Mouse (Mus musculus): ENCODE results near the gene Cit. TPM values are rescaled to one million over a fixed set of nuclear protein-coding genes. Genes with fewer than 3 reads are reported as not detected.

Cit gene
- polyA plus RNA-seq, 1 experiment from 2014 or later = 15.9 TPM

DNA sequence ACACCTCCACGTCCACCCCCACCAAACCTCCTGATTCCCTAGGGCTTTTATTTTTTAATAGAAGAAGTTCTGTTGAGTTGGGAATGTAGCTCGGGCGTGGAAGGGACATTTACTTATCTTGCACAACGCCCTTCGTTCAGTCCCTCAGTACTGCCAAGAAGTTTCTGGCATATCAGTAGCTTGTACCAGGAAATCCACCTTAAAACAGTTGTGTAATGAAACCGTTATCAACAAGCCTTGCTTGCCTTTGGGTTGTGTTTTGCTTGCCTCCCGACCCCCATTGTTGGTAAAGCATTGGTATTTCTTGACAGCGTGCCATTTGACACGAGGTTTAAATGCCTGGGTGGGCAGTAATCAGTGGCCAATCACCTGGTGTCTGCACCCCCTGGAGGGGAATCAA lies 39.4 kb downstream of the Cit start:
- Histone ChIP-seq H3K27me3 (ENCODE audit: control insufficient read depth, insufficient read depth, low read length) (no peaks in the 10 kb centered on the region), H3K36me3 (ENCODE audit: control insufficient read depth, insufficient read depth, low read length) (peaks cover 58% of the 10 kb centered on the region), H3K4me1 (ENCODE audit: control insufficient read depth in 2 of 2, insufficient read depth in 2 of 2, low read length in 2 of 2) (no peaks in the 10 kb centered on the region), H3K27ac (replicated peaks in 1 of 2; ENCODE audit: control insufficient read depth in 1 of 2, insufficient read depth in 1 of 2, low read depth in 2 of 2, low read length in 2 of 2) (no peak overlapping the region), H3K9ac (ENCODE audit: low read length) (no peak overlapping the region), H3K4me2 (ENCODE audit: low read length) (no peak overlapping the region), H3K4me3 (ENCODE audit: control insufficient read depth in 1 of 2, insufficient read depth in 1 of 2, low read depth in 1 of 2, low read length in 2 of 2) (no peak overlapping the region), H3K9me3 (ENCODE audit: control insufficient read depth, low read length) (no peaks in the 10 kb centered on the region)
- 79% methylated on average over 9 of the region's 9 CpGs for WGBS
- ATAC-seq (ENCODE audit: insufficient number of reproducible peaks, insufficient read depth, low FRiP score, low read depth) = no peak

DNA sequence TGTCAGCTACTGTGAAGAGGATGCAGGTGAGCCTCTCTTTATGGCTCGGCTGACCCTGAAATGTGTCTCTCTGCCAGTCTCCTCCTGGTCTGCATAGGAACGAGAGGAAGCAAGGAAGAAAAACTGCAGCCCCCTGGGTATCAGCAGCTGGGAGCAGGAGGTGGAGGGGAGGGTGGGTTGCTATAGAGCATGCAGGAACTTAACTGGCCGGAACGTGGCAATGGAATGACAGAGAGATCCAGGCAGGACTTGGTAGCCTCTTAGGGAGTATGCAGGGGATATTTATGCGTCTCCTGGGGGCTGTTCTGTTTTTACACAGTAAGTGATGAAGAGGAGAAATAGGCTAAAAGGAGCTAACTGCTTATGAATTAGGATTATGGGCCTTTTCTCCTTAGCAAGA lies 48.7 kb downstream of the Cit start:
- H3K27me3 ChIP-seq (ENCODE audit: control insufficient read depth, insufficient read depth, low read length) = no peaks in the 10 kb centered on the region
- H3K4me2 ChIP-seq (ENCODE audit: low read length) = no peak overlapping the region
- H3K9ac ChIP-seq (ENCODE audit: low read length) = no peak overlapping the region
- peaks cover 37% of the 10 kb centered on the region for H3K36me3 ChIP-seq (ENCODE audit: control insufficient read depth, insufficient read depth, low read length)
- no peaks in the 10 kb centered on the region for H3K4me1 ChIP-seq (ENCODE audit: control insufficient read depth in 2 of 2, insufficient read depth in 2 of 2, low read length in 2 of 2)
- ATAC-seq (ENCODE audit: insufficient number of reproducible peaks, insufficient read depth, low FRiP score, low read depth) = no peak
- WGBS = 79% methylated on average over 5 of the region's 5 CpGs
- H3K9me3 ChIP-seq (ENCODE audit: control insufficient read depth, low read length) = no peaks in the 10 kb centered on the region
- no peak overlapping the region for H3K4me3 ChIP-seq (ENCODE audit: control insufficient read depth in 1 of 2, insufficient read depth in 1 of 2, low read depth in 1 of 2, low read length in 2 of 2)
- H3K27ac ChIP-seq (replicated peaks in 1 of 2; ENCODE audit: control insufficient read depth in 1 of 2, insufficient read depth in 1 of 2, low read depth in 2 of 2, low read length in 2 of 2) = no peak overlapping the region

DNA sequence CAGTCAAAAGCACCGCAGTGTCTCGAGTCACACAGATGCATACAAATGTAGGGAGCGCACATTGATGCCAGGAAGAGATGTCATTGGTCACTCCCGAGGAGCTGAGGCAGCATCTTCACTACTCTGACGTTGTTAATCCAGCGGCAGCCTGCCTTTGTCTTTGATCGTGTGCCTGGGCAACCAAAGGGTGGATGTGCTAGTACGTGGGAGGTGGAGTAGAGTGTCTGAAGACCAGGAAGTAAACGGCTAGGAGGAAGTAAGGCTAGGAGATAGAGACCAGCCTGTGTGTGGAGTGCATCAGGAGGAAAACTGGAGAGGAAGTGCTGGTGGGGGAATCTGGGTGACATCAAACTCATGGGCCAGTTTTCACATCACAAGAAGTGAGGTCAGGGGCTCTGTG lies 52.0 kb downstream of the Cit start:
- WGBS = 61% methylated on average over 9 of the region's 9 CpGs
- Histone ChIP-seq H3K36me3 (ENCODE audit: control insufficient read depth, insufficient read depth, low read length) (0 out of 2 replicates have a peak, but pooled peaks cover 6% of the 10 kb centered on the region), H3K4me1 (ENCODE audit: control insufficient read depth in 2 of 2, insufficient read depth in 2 of 2, low read length in 2 of 2) (no peaks in the 10 kb centered on the region), H3K4me3 (ENCODE audit: control insufficient read depth in 1 of 2, insufficient read depth in 1 of 2, low read depth in 1 of 2, low read length in 2 of 2) (no peak overlapping the region), H3K9ac (ENCODE audit: low read length) (no peak overlapping the region), H3K9me3 (ENCODE audit: control insufficient read depth, low read length) (no peaks in the 10 kb centered on the region), H3K27me3 (ENCODE audit: control insufficient read depth, insufficient read depth, low read length) (no peaks in the 10 kb centered on the region), H3K4me2 (ENCODE audit: low read length) (no peak overlapping the region), H3K27ac (replicated peaks in 1 of 2; ENCODE audit: control insufficient read depth in 1 of 2, insufficient read depth in 1 of 2, low read depth in 2 of 2, low read length in 2 of 2) (no peak overlapping the region)
- no peak for ATAC-seq (ENCODE audit: insufficient number of reproducible peaks, insufficient read depth, low FRiP score, low read depth)

DNA sequence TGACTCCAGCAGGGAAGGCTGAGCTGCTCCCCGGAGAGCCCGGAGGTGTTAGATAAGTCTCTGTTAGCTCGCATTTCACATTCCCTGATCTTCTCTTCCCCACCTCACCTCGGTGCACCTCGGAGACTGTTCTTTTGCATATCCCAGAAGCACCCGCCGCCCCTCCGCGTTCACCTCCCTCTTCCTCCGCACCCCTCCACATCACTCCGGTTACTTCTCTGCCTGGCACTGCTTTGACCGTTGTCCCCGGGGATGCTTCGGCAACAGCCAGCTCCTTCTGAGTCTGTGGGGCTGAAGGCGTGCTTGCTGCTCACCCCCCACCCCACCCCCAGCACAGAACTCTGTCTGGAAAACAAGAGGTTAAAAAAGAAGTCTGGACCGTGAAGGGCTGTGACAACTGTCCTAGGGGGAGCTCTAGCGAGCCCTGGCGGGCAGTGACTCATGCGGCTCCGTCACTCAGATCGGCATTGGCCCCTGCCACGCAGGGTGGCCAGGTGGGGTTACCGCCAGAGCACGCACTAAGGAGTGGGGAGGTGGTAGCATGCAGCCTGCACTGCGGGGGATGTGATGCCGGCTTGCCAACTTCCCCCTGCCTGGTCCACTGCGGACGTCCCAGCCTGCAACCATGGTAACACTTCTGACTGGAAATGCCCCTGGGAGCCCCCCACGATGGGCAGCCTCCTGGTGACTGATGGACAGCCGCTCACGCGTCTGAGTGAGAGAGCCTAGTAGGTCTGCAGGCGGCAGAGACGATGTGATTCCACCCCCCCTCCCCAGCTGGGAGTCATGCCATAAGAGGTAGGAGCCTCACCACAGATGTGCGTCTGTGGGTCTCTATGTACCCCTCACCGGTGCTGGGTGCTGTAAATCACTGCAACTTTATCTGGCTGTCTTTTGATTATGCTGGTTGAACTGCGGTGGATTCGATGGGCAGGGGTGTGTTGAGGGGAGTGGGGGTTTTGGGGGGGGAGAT lies 62.2 kb downstream of the Cit start:
- H3K9ac ChIP-seq (ENCODE audit: low read length) = peak overlapping the region; percentile 63
- no peaks in the 10 kb centered on the region for H3K36me3 ChIP-seq (ENCODE audit: control insufficient read depth, insufficient read depth, low read length)
- ATAC-seq (ENCODE audit: insufficient number of reproducible peaks, insufficient read depth, low FRiP score, low read depth) = peak; percentile 27; the same call in 1 of the 2 replicates
- H3K4me1 ChIP-seq (ENCODE audit: control insufficient read depth in 2 of 2, insufficient read depth in 2 of 2, low read length in 2 of 2) = peaks cover 17 to 32% of the 10 kb centered on the region in 2 experiments
- H3K27me3 ChIP-seq (ENCODE audit: control insufficient read depth, insufficient read depth, low read length) = no peaks in the 10 kb centered on the region
- H3K9me3 ChIP-seq (ENCODE audit: control insufficient read depth, low read length) = no peaks in the 10 kb centered on the region
- 8% methylated on average over 38 of the region's 38 CpGs for WGBS
- H3K4me3 ChIP-seq (ENCODE audit: control insufficient read depth in 1 of 2, insufficient read depth in 1 of 2, low read depth in 1 of 2, low read length in 2 of 2) = peak overlapping the region; percentile 41 to 48
- peak overlapping the region; percentile 82 for H3K4me2 ChIP-seq (ENCODE audit: low read length)
- H3K27ac ChIP-seq (replicated peaks in 1 of 2; ENCODE audit: control insufficient read depth in 1 of 2, insufficient read depth in 1 of 2, low read depth in 2 of 2, low read length in 2 of 2) = no peak overlapping the region

DNA sequence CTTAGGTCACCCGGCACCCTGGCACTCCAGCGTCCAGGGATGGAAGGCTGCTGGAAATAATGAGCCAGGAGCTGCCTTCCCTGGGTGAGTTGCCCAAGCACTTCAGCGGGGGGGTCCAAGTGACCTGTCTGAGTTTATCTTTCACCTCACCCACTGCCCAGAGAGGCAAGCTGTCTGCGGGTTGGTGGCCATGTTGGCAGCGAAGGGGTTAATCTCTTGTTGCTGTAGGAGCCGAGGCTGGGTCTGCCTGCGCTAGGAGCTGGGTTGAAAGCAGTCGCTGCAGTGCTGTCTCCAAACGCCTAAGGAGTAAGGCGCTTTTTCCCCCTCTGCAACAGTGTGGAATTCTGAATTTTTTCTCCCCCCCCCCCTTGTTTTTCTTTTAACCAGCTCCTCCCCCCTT lies 63.2 kb downstream of the Cit start:
- Histone ChIP-seq H3K4me3 (ENCODE audit: control insufficient read depth in 1 of 2, insufficient read depth in 1 of 2, low read depth in 1 of 2, low read length in 2 of 2) (0 out of 4 replicates have a peak overlapping the region, but pooled peaks of 1 of the 2 experiments have one; percentile 4), H3K9me3 (ENCODE audit: control insufficient read depth, low read length) (no peaks in the 10 kb centered on the region), H3K4me1 (ENCODE audit: control insufficient read depth in 2 of 2, insufficient read depth in 2 of 2, low read length in 2 of 2) (peaks cover 17 to 32% of the 10 kb centered on the region in 2 experiments), H3K36me3 (ENCODE audit: control insufficient read depth, insufficient read depth, low read length) (no peaks in the 10 kb centered on the region), H3K9ac (ENCODE audit: low read length) (no peak overlapping the region), H3K27me3 (ENCODE audit: control insufficient read depth, insufficient read depth, low read length) (no peaks in the 10 kb centered on the region), H3K4me2 (ENCODE audit: low read length) (peak overlapping the region; percentile 82), H3K27ac (replicated peaks in 1 of 2; ENCODE audit: control insufficient read depth in 1 of 2, insufficient read depth in 1 of 2, low read depth in 2 of 2, low read length in 2 of 2) (no peak overlapping the region)
- WGBS = 27% methylated on average over 10 of the region's 10 CpGs
- no peak for ATAC-seq (ENCODE audit: insufficient number of reproducible peaks, insufficient read depth, low FRiP score, low read depth)

DNA sequence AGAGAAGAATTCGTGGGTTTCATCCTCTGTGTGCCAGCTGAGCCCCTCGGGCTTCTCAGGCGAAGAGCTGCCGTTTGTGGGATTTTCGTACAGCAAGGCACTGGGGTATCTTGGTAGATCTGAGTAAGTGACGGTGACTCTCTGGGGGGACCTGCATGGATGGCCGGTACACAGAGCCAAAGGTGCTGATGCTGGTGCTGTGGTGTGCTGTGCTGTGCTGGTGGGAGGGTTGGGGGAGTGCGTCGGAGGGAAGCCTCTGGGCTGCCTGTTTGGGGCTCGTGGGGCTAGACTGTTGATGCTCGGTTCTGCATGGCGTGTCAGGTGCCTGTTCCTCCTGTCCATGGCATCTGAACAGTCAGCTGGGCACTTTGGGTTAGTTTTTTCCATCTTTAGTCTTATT lies 63.6 kb downstream of the Cit start:
- Histone ChIP-seq H3K27me3 (ENCODE audit: control insufficient read depth, insufficient read depth, low read length) (no peaks in the 10 kb centered on the region), H3K4me2 (ENCODE audit: low read length) (peak overlapping the region; percentile 82; the same call in 1 of the 2 replicates), H3K27ac (replicated peaks in 1 of 2; ENCODE audit: control insufficient read depth in 1 of 2, insufficient read depth in 1 of 2, low read depth in 2 of 2, low read length in 2 of 2) (no peak overlapping the region), H3K9me3 (ENCODE audit: control insufficient read depth, low read length) (no peaks in the 10 kb centered on the region), H3K9ac (ENCODE audit: low read length) (no peak overlapping the region), H3K4me3 (ENCODE audit: control insufficient read depth in 1 of 2, insufficient read depth in 1 of 2, low read depth in 1 of 2, low read length in 2 of 2) (no peak overlapping the region), H3K4me1 (ENCODE audit: control insufficient read depth in 2 of 2, insufficient read depth in 2 of 2, low read length in 2 of 2) (peaks cover 17 to 32% of the 10 kb centered on the region in 2 experiments), H3K36me3 (ENCODE audit: control insufficient read depth, insufficient read depth, low read length) (no peaks in the 10 kb centered on the region)
- ATAC-seq (ENCODE audit: insufficient number of reproducible peaks, insufficient read depth, low FRiP score, low read depth) = no peak
- WGBS = 60% methylated on average over 12 of the region's 12 CpGs

DNA sequence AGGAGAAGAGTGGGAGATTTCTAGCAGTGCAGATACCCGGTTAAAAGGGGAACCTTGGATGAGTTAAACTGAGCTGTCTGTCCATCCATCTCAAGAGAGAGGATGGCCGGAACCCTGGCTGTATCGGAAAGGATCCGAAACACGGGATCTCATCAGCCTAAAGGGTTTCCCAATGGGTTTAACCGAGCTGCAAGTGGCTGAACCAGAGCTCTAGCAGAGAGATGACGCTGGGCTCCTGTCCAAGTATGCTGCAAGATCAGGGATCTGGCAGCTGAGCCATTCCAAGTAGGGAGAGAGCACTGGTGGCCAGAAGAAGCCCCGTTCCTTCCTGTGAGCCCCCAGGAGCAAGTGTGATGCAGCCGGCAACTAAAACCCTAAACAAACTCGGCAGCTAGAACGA lies 64.0 kb downstream of the Cit start:
- no peak for ATAC-seq (ENCODE audit: insufficient number of reproducible peaks, insufficient read depth, low FRiP score, low read depth)
- peak overlapping the region; percentile 6; the same call in 1 of the 2 replicates for H3K4me2 ChIP-seq (ENCODE audit: low read length)
- 33% methylated on average over 11 of the region's 11 CpGs for WGBS

More for the DNA sequence above, 64.0 kb downstream of the Cit start:
- Histone ChIP-seq H3K9ac (ENCODE audit: low read length) (no peak overlapping the region), H3K4me1 (ENCODE audit: control insufficient read depth in 2 of 2, insufficient read depth in 2 of 2, low read length in 2 of 2) (peaks cover 17 to 32% of the 10 kb centered on the region in 2 experiments), H3K36me3 (ENCODE audit: control insufficient read depth, insufficient read depth, low read length) (no peaks in the 10 kb centered on the region), H3K4me3 (ENCODE audit: control insufficient read depth in 1 of 2, insufficient read depth in 1 of 2, low read depth in 1 of 2, low read length in 2 of 2) (no peak overlapping the region), H3K27me3 (ENCODE audit: control insufficient read depth, insufficient read depth, low read length) (no peaks in the 10 kb centered on the region), H3K27ac (replicated peaks in 1 of 2; ENCODE audit: control insufficient read depth in 1 of 2, insufficient read depth in 1 of 2, low read depth in 2 of 2, low read length in 2 of 2) (no peak overlapping the region), H3K9me3 (ENCODE audit: control insufficient read depth, low read length) (no peaks in the 10 kb centered on the region)
